In genomic region chr3:53002076-53002475, GRCm38 (mm10) we compare ENCODE assay signal across 10 mouse cellular contexts.
"Had no signal": no experiment of that assay in that cellular context is flagged by ENCODE, and none has a peak within 500 bp of the region (broad histone marks: within the 10 kb centered on the region; RNA-seq: fewer than 3 reads in every experiment).

No protein-coding gene starts in this region.

- H3K4me2 ChIP-seq: hindbrain, embryonic 14.5 days; liver, embryonic 13.5 days; midbrain, embryonic 13.5 days had no signal

- DNase-seq: kidney, adult 8-10 months; left cerebral cortex, postnatal 4 days; liver; liver, embryonic 13.5 days; liver, postnatal 0 days; right cerebral cortex, postnatal 14 days; thymus, postnatal 4 days had no signal

- H3K9me3 ChIP-seq: liver, embryonic 13.5 days; midbrain, embryonic 13.5 days had no signal

- H3K4me1 ChIP-seq: liver, embryonic 13.5 days; midbrain, embryonic 13.5 days had no signal

- H3K9ac ChIP-seq: hindbrain, embryonic 14.5 days; liver, embryonic 13.5 days; liver, postnatal 0 days; midbrain, embryonic 13.5 days had no signal

- H3K4me3 ChIP-seq: liver, embryonic 13.5 days; midbrain, embryonic 13.5 days had no signal

- ATAC-seq: intestine, embryonic 16.5 days; liver, postnatal 0 days; midbrain, embryonic 13.5 days had no signal

- H3K27me3 ChIP-seq: liver, embryonic 13.5 days; midbrain, embryonic 13.5 days had no signal

- H3K27ac ChIP-seq: hindbrain, embryonic 14.5 days; liver, embryonic 13.5 days; midbrain, embryonic 13.5 days had no signal
